In genomic region chr7:49195711-49196147, GRCm38 (mm10) we compare ENCODE assay signal across 15 mouse cellular contexts.
DNase-seq lines count a peak whose midpoint lies in the region; ATAC-seq and TF ChIP-seq lines count a peak whose summit lies in the region.
"Had no signal": no experiment of that assay in that cellular context is flagged by ENCODE, and none has a peak within 500 bp of the region (broad histone marks: within the 10 kb centered on the region; RNA-seq: fewer than 3 reads in every experiment).

No protein-coding gene starts in this region.

- H3K4me3 ChIP-seq in intestine, embryonic 15.5 days (replicated peaks), result no peak overlapping the region
- H3K4me3 ChIP-seq in liver, postnatal 0 days (ENCODE audit: low read depth, low read length), result no peak overlapping the region
- no peak overlapping the region for H3K4me3 ChIP-seq in midbrain, embryonic 13.5 days (replicated peaks)
- H3K4me3 ChIP-seq in thymus, adult 2 months (ENCODE audit: control insufficient read depth, insufficient read depth, low read length), result no peak overlapping the region
- H3K4me3 ChIP-seq: limb, embryonic 13.5 days; midbrain, embryonic 12.5 days; neural tube, embryonic 12.5 days had no signal

- H3K27ac ChIP-seq in intestine, embryonic 15.5 days, result peak overlapping the region; percentile 75
- no peak overlapping the region for H3K27ac ChIP-seq in liver, postnatal 0 days (ENCODE audit: low read depth)
- H3K27ac ChIP-seq in midbrain, embryonic 13.5 days, result no peak overlapping the region
- H3K27ac ChIP-seq in thymus, adult 2 months (ENCODE audit: control insufficient read depth, insufficient read depth, low read length), result no peak overlapping the region
- H3K27ac ChIP-seq: limb, embryonic 13.5 days; midbrain, embryonic 12.5 days; neural tube, embryonic 12.5 days had no signal

- H3K4me1 ChIP-seq in intestine, embryonic 15.5 days (replicated peaks), result peaks cover 13% of the 10 kb centered on the region; the same call in 1 of the 2 replicates
- 0 out of 2 replicates have a peak, but pooled peaks cover 4% of the 10 kb centered on the region for H3K4me1 ChIP-seq in liver, postnatal 0 days (ENCODE audit: insufficient read depth)
- peaks cover 33% of the 10 kb centered on the region for H3K4me1 ChIP-seq in midbrain, embryonic 13.5 days (replicated peaks)
- no peaks in the 10 kb centered on the region for H3K4me1 ChIP-seq in thymus, adult 2 months (replicated peaks; ENCODE audit: control insufficient read depth, insufficient read depth, low read length)
- H3K4me1 ChIP-seq: limb, embryonic 13.5 days had no signal

- H3K9me3 ChIP-seq in intestine, embryonic 15.5 days, result no peaks in the 10 kb centered on the region
- no peaks in the 10 kb centered on the region for H3K9me3 ChIP-seq in liver, postnatal 0 days (ENCODE audit: low read length)
- no peaks in the 10 kb centered on the region for H3K9me3 ChIP-seq in midbrain, embryonic 13.5 days
- H3K9me3 ChIP-seq: limb, embryonic 13.5 days; midbrain, embryonic 12.5 days; neural tube, embryonic 12.5 days had no signal

- H3K4me2 ChIP-seq in intestine, embryonic 15.5 days (replicated peaks), result no peak overlapping the region
- H3K4me2 ChIP-seq in liver, postnatal 0 days (ENCODE audit: low read depth, low read length), result no peak overlapping the region
- H3K4me2 ChIP-seq in midbrain, embryonic 13.5 days (replicated peaks), result no peak overlapping the region
- H3K4me2 ChIP-seq: limb, embryonic 13.5 days; midbrain, embryonic 12.5 days; neural tube, embryonic 12.5 days had no signal

- H3K36me3 ChIP-seq in intestine, embryonic 15.5 days, result no peaks in the 10 kb centered on the region
- no peaks in the 10 kb centered on the region for H3K36me3 ChIP-seq in liver, postnatal 0 days (replicated peaks; ENCODE audit: insufficient read depth, low read length)
- H3K36me3 ChIP-seq in midbrain, embryonic 13.5 days, result no peaks in the 10 kb centered on the region
- no peaks in the 10 kb centered on the region for H3K36me3 ChIP-seq in thymus, adult 2 months (ENCODE audit: control insufficient read depth, insufficient read depth, low read length)
- H3K36me3 ChIP-seq: G1E; limb, embryonic 13.5 days; midbrain, embryonic 12.5 days; neural tube, embryonic 12.5 days had no signal

- 15% methylated on average over 5 of the region's 5 CpGs for WGBS in intestine, embryonic 15.5 days
- WGBS in liver, postnatal 0 days (ENCODE audit: insufficient replicate concordance), result 40% methylated on average over 5 of the region's 5 CpGs
- 69% methylated on average over 5 of the region's 5 CpGs for WGBS in midbrain, embryonic 13.5 days
- 84% methylated on average over 5 of the region's 5 CpGs for WGBS in thymus, adult 2 months

- no peak for DNase-seq in frontal cortex, postnatal 10 days (ENCODE audit: low spot score in 2 of 2)
- DNase-seq in liver, postnatal 0 days, result peak; percentile 67
- DNase-seq in lung, postnatal 4 days, result peak; percentile 60 to 77
- no peak for DNase-seq in thymus, adult 2 months
- no peak for DNase-seq in testis, postnatal 14 days (ENCODE audit: low spot score)
- DNase-seq: B cell, adult 2 months; cerebellum, adult 9-10 months; thymus, postnatal 14 days had no signal

- TF ChIP-seq EP300 in liver, postnatal 0 days (IDR thresholded peaks at IDR 0.05; ENCODE audit: low read depth), result no peak

- no peak for TF ChIP-seq CTCF in liver, postnatal 0 days (IDR thresholded peaks at IDR 0.05; ENCODE audit: low read depth)
- no peak for TF ChIP-seq CTCF in thymus, adult 2 months (IDR thresholded peaks at IDR 0.05; ENCODE audit: borderline replicate concordance, control insufficient read depth, extremely low read depth, insufficient read depth, low read length, poor library complexity)

- no peak for TF ChIP-seq POLR2A in thymus, adult 2 months (IDR thresholded peaks at IDR 0.05; ENCODE audit: control insufficient read depth, extremely low read depth, insufficient read depth, low read length, poor library complexity)

- no peak overlapping the region for H3K9ac ChIP-seq in intestine, embryonic 15.5 days
- H3K9ac ChIP-seq in liver, postnatal 0 days (replicated peaks), result no peak overlapping the region
- H3K9ac ChIP-seq in midbrain, embryonic 13.5 days (replicated peaks), result no peak overlapping the region
- H3K9ac ChIP-seq: limb, embryonic 13.5 days; midbrain, embryonic 12.5 days; neural tube, embryonic 12.5 days had no signal

- no peaks in the 10 kb centered on the region for H3K27me3 ChIP-seq in intestine, embryonic 15.5 days (replicated peaks)
- H3K27me3 ChIP-seq in liver, postnatal 0 days (ENCODE audit: insufficient read depth, low read length), result no peaks in the 10 kb centered on the region
- no peaks in the 10 kb centered on the region for H3K27me3 ChIP-seq in midbrain, embryonic 13.5 days
- no peaks in the 10 kb centered on the region for H3K27me3 ChIP-seq in thymus, adult 2 months (ENCODE audit: control insufficient read depth, insufficient read depth, low read length)
- H3K27me3 ChIP-seq: limb, embryonic 13.5 days; midbrain, embryonic 12.5 days; neural tube, embryonic 12.5 days had no signal

- ATAC-seq in frontal cortex, adult (ENCODE audit: low TSS enrichment), result peak; percentile 39; the same call in 1 of the 2 replicates
- peak; percentile 79 for ATAC-seq in intestine, embryonic 15.5 days
- peak; percentile 96 for ATAC-seq in liver, postnatal 0 days
- no peak for ATAC-seq in midbrain, embryonic 13.5 days

Comparison
In these comparisons a context has a peak if more than half of its experiments do, and no peak if none do; other contexts are left out.
1. DNase-seq: peak in liver, postnatal 0 days (single experiment) and lung, postnatal 4 days (2 of 2); none in frontal cortex, postnatal 10 days (0 of 2), thymus, adult 2 months (single experiment) and testis, postnatal 14 days (single experiment).